Mouse (Mus musculus): Measurements from ENCODE around the gene Ermard. TPM values are rescaled to one million over a fixed set of nuclear protein-coding genes. Genes with fewer than 3 reads are reported as not detected.
A peak's percentile ranks its signal among the peaks of the same experiment; 100 is the strongest.

The Ermard gene
- polyA plus RNA-seq, 1 experiment from 2014 or later = 58.7 TPM

GRCm38 (mm10) chr17:15108473-15109441 lies 67.7 kb downstream of the Ermard start:
- Histone ChIP-seq H3K4me1 (ENCODE audit: control insufficient read depth, insufficient read depth, low read length) (no peaks in the 10 kb centered on the region), H3K9ac (replicated peaks; ENCODE audit: low read length) (no peak overlapping the region), H3K27ac (replicated peaks; ENCODE audit: low read depth, low read length) (no peak overlapping the region), H3K36me3 (replicated peaks; ENCODE audit: control insufficient read depth, insufficient read depth, low read depth, low read length) (no peaks in the 10 kb centered on the region), H3K4me3 (ENCODE audit: low read depth, low read length) (no peak overlapping the region), H3K9me3 (replicated peaks; ENCODE audit: control insufficient read depth, low read length) (no peaks in the 10 kb centered on the region), H3K27me3 (ENCODE audit: control insufficient read depth, insufficient read depth, low read length) (no peaks in the 10 kb centered on the region), H3K4me2 (ENCODE audit: low read depth, low read length) (0 out of 2 replicates have a peak overlapping the region, but pooled peaks have one; percentile 14)
- peak; percentile 45 for DNase-seq (ENCODE audit: low spot score)
- WGBS = 35% methylated on average over 20 of the region's 20 CpGs
- ATAC-seq (replicated peaks; ENCODE audit: insufficient number of reproducible peaks, low FRiP score, low TSS enrichment, low read depth) = peak; percentile 88

- ATAC-seq (replicated peaks; ENCODE audit: insufficient number of reproducible peaks, low FRiP score, low TSS enrichment, low read depth) = no peak
- DNase-seq (ENCODE audit: low spot score) = no peak
- Histone ChIP-seq H3K9me3 (replicated peaks; ENCODE audit: control insufficient read depth, low read length) (no peaks in the 10 kb centered on the region), H3K4me2 (ENCODE audit: low read depth, low read length) (no peak overlapping the region), H3K4me1 (ENCODE audit: control insufficient read depth, insufficient read depth, low read length) (no peaks in the 10 kb centered on the region), H3K4me3 (ENCODE audit: low read depth, low read length) (no peak overlapping the region), H3K27me3 (ENCODE audit: control insufficient read depth, insufficient read depth, low read length) (no peaks in the 10 kb centered on the region), H3K36me3 (replicated peaks; ENCODE audit: control insufficient read depth, insufficient read depth, low read depth, low read length) (no peaks in the 10 kb centered on the region), H3K27ac (replicated peaks; ENCODE audit: low read depth, low read length) (no peak overlapping the region), H3K9ac (replicated peaks; ENCODE audit: low read length) (no peak overlapping the region)
- WGBS = 55% methylated on average over 3 of the region's 3 CpGs
Measured at GRCm38 (mm10) chr17:15115550-15115949, 74.5 kb downstream of the Ermard start.

GRCm38 (mm10) chr17:15120096-15120495 lies 79.1 kb downstream of the Ermard start:
- no peak overlapping the region for H3K4me2 ChIP-seq (ENCODE audit: low read depth, low read length)
- ATAC-seq (replicated peaks; ENCODE audit: insufficient number of reproducible peaks, low FRiP score, low TSS enrichment, low read depth) (no peak), DNase-seq (ENCODE audit: low spot score) (no peak)
- H3K9me3 ChIP-seq (replicated peaks; ENCODE audit: control insufficient read depth, low read length) = no peaks in the 10 kb centered on the region
- H3K4me3 ChIP-seq (ENCODE audit: low read depth, low read length) = no peak overlapping the region
- H3K27ac ChIP-seq (replicated peaks; ENCODE audit: low read depth, low read length) = no peak overlapping the region
- no peaks in the 10 kb centered on the region for H3K27me3 ChIP-seq (ENCODE audit: control insufficient read depth, insufficient read depth, low read length)
- H3K4me1 ChIP-seq (ENCODE audit: control insufficient read depth, insufficient read depth, low read length) = no peaks in the 10 kb centered on the region
- 92% methylated on average over 4 of the region's 4 CpGs for WGBS
- no peaks in the 10 kb centered on the region for H3K36me3 ChIP-seq (replicated peaks; ENCODE audit: control insufficient read depth, insufficient read depth, low read depth, low read length)
- H3K9ac ChIP-seq (replicated peaks; ENCODE audit: low read length) = no peak overlapping the region

GRCm38 (mm10) chr17:15120569-15120968 lies 79.6 kb downstream of the Ermard start:
- Histone ChIP-seq H3K4me1 (ENCODE audit: control insufficient read depth, insufficient read depth, low read length) (no peaks in the 10 kb centered on the region), H3K4me2 (ENCODE audit: low read depth, low read length) (no peak overlapping the region), H3K27me3 (ENCODE audit: control insufficient read depth, insufficient read depth, low read length) (no peaks in the 10 kb centered on the region), H3K36me3 (replicated peaks; ENCODE audit: control insufficient read depth, insufficient read depth, low read depth, low read length) (no peaks in the 10 kb centered on the region), H3K4me3 (ENCODE audit: low read depth, low read length) (no peak overlapping the region), H3K9ac (replicated peaks; ENCODE audit: low read length) (no peak overlapping the region), H3K27ac (replicated peaks; ENCODE audit: low read depth, low read length) (no peak overlapping the region), H3K9me3 (replicated peaks; ENCODE audit: control insufficient read depth, low read length) (no peaks in the 10 kb centered on the region)
- no peak for DNase-seq (ENCODE audit: low spot score)
- no peak for ATAC-seq (replicated peaks; ENCODE audit: insufficient number of reproducible peaks, low FRiP score, low TSS enrichment, low read depth)
- WGBS = 83% methylated on average over 6 of the region's 6 CpGs

GRCm38 (mm10) chr17:15129630-15130287 lies 88.8 kb downstream of the Ermard start:
- Histone ChIP-seq H3K9ac (replicated peaks; ENCODE audit: low read length) (no peak overlapping the region), H3K9me3 (replicated peaks; ENCODE audit: control insufficient read depth, low read length) (no peaks in the 10 kb centered on the region), H3K27me3 (ENCODE audit: control insufficient read depth, insufficient read depth, low read length) (no peaks in the 10 kb centered on the region), H3K36me3 (replicated peaks; ENCODE audit: control insufficient read depth, insufficient read depth, low read depth, low read length) (no peaks in the 10 kb centered on the region), H3K4me1 (ENCODE audit: control insufficient read depth, insufficient read depth, low read length) (no peaks in the 10 kb centered on the region), H3K4me2 (ENCODE audit: low read depth, low read length) (no peak overlapping the region), H3K27ac (replicated peaks; ENCODE audit: low read depth, low read length) (no peak overlapping the region), H3K4me3 (ENCODE audit: low read depth, low read length) (no peak overlapping the region)
- DNase-seq (ENCODE audit: low spot score) (no peak), ATAC-seq (replicated peaks; ENCODE audit: insufficient number of reproducible peaks, low FRiP score, low TSS enrichment, low read depth) (no peak)
- 46% methylated on average over 9 of the region's 9 CpGs for WGBS

- no peaks in the 10 kb centered on the region for H3K4me1 ChIP-seq (ENCODE audit: control insufficient read depth, insufficient read depth, low read length)
- ATAC-seq (replicated peaks; ENCODE audit: insufficient number of reproducible peaks, low FRiP score, low TSS enrichment, low read depth) = no peak
- H3K27me3 ChIP-seq (ENCODE audit: control insufficient read depth, insufficient read depth, low read length) = no peaks in the 10 kb centered on the region
- no peak overlapping the region for H3K4me3 ChIP-seq (ENCODE audit: low read depth, low read length)
- no peaks in the 10 kb centered on the region for H3K36me3 ChIP-seq (replicated peaks; ENCODE audit: control insufficient read depth, insufficient read depth, low read depth, low read length)
- no peak overlapping the region for H3K9ac ChIP-seq (replicated peaks; ENCODE audit: low read length)
- no peak overlapping the region for H3K4me2 ChIP-seq (ENCODE audit: low read depth, low read length)
- 87% methylated on average over 3 of the region's 3 CpGs for WGBS
- no peak for DNase-seq (ENCODE audit: low spot score)
- H3K9me3 ChIP-seq (replicated peaks; ENCODE audit: control insufficient read depth, low read length) = no peaks in the 10 kb centered on the region
- no peak overlapping the region for H3K27ac ChIP-seq (replicated peaks; ENCODE audit: low read depth, low read length)
Measured at GRCm38 (mm10) chr17:15130288-15130656, 89.3 kb downstream of the Ermard start.

- Histone ChIP-seq H3K27ac (replicated peaks; ENCODE audit: low read depth, low read length) (no peak overlapping the region), H3K4me2 (ENCODE audit: low read depth, low read length) (no peak overlapping the region), H3K4me1 (ENCODE audit: control insufficient read depth, insufficient read depth, low read length) (no peaks in the 10 kb centered on the region), H3K36me3 (replicated peaks; ENCODE audit: control insufficient read depth, insufficient read depth, low read depth, low read length) (no peaks in the 10 kb centered on the region), H3K4me3 (ENCODE audit: low read depth, low read length) (no peak overlapping the region), H3K27me3 (ENCODE audit: control insufficient read depth, insufficient read depth, low read length) (no peaks in the 10 kb centered on the region), H3K9ac (replicated peaks; ENCODE audit: low read length) (no peak overlapping the region), H3K9me3 (replicated peaks; ENCODE audit: control insufficient read depth, low read length) (no peaks in the 10 kb centered on the region)
- DNase-seq (ENCODE audit: low spot score) (no peak), ATAC-seq (replicated peaks; ENCODE audit: insufficient number of reproducible peaks, low FRiP score, low TSS enrichment, low read depth) (no peak)
- WGBS = 80% methylated on average over 12 of the region's 12 CpGs
Measured at GRCm38 (mm10) chr17:15134905-15135669, 94.1 kb downstream of the Ermard start.

All from embryonic facial prominence, embryonic 11.5 days (tissue).